In genomic region chr1:134441737-134442136, GRCm38 (mm10) we compare ENCODE assay signal across 39 mouse cellular contexts. TPM values are rescaled to one million over a fixed set of nuclear protein-coding genes. Genes with fewer than 3 reads are reported as not detected.
"Had no signal": no experiment of that assay in that cellular context is flagged by ENCODE, and none has a peak within 500 bp of the region (broad histone marks: within the 10 kb centered on the region; RNA-seq: fewer than 3 reads in every experiment).

No protein-coding gene starts in this region.

RNA-seq across cellular contexts. Expression of gene 4933406M09Rik, which starts 56.0 kb away (rescaled TPM):
- total RNA-seq: left cerebral cortex, postnatal 10 days; left cerebral cortex, postnatal 14 days; left cerebral cortex, postnatal 25 days; left cerebral cortex, postnatal 36 days; left cerebral cortex, postnatal 4 days; liver, adult 2 months; megakaryocyte progenitor cell, adult 5-6 weeks; megakaryocyte, adult 5-6 weeks; megakaryocyte-erythroid progenitor cell, adult 5-6 weeks; midbrain, postnatal 0 days; monocyte, adult 5-6 weeks had no signal
- polyA plus RNA-seq: limb, embryonic 10.5 days; limb, embryonic 11.5 days; limb, embryonic 12.5 days; limb, embryonic 13.5 days; limb, embryonic 14.5 days; limb, embryonic 15.5 days; liver, adult 2 months; liver, embryonic 11.5 days; liver, embryonic 12.5 days; liver, embryonic 13.5 days; liver, embryonic 14.5 days; liver, embryonic 15.5 days; liver, embryonic 16.5 days; liver, postnatal 0 days; lung, adult 2 months; lung, embryonic 14.5 days; lung, embryonic 15.5 days; lung, embryonic 16.5 days; macrophage; midbrain, embryonic 10.5 days; midbrain, embryonic 11.5 days; midbrain, embryonic 12.5 days; midbrain, embryonic 13.5 days; midbrain, embryonic 14.5 days; midbrain, embryonic 15.5 days; midbrain, embryonic 16.5 days; midbrain, postnatal 0 days; myocyte; neural tube, embryonic 11.5 days; neural tube, embryonic 12.5 days had no signal
